In genomic region chr5:21420609-21421008, GRCm38 (mm10) we compare ENCODE assay signal across 12 mouse cellular contexts. TPM values are rescaled to one million over a fixed set of nuclear protein-coding genes. Genes with fewer than 3 reads are reported as not detected.
DNase-seq lines count a peak whose midpoint lies in the region; ATAC-seq and TF ChIP-seq lines count a peak whose summit lies in the region.
"Had no signal": no experiment of that assay in that cellular context is flagged by ENCODE, and none has a peak within 500 bp of the region (broad histone marks: within the 10 kb centered on the region; RNA-seq: fewer than 3 reads in every experiment).

No protein-coding gene starts in this region.

- in situ Hi-C loops in Patski (cut with MboI; ENCODE audit: low pct_unique_long_range_greater_than_20kb), result loop anchor here (5.0 to 25.0 kb wide), 2 partner anchors 158 to 508 kb away; no protein-coding TSS in a partner anchor

- H3K9me3 ChIP-seq in liver, embryonic 11.5 days (ENCODE audit: control insufficient read depth, low read length), result no peaks in the 10 kb centered on the region
- H3K9me3 ChIP-seq: G1E had no signal

- CTCF ChIA-PET in Patski (lab: Charles Lee), result interaction anchor here (0.7 to 1.8 kb wide), 12 partner anchors 9 to 368 kb away, joined by 3 to 6 read pairs (median 3); no protein-coding TSS in a partner anchor

- no peaks in the 10 kb centered on the region for H3K27me3 ChIP-seq in liver, adult 2 months (ENCODE audit: control insufficient read depth, insufficient read depth, low read length)
- H3K27me3 ChIP-seq in liver, embryonic 11.5 days (replicated peaks; ENCODE audit: control insufficient read depth, insufficient read depth, low read length), result no peaks in the 10 kb centered on the region
- H3K27me3 ChIP-seq in Patski, result peaks cover 12% of the 10 kb centered on the region

- H3K27ac ChIP-seq in gastrocnemius, adult 2 months, result no peak overlapping the region
- H3K27ac ChIP-seq in liver, adult 2 months (replicated peaks; ENCODE audit: insufficient read depth, low read depth, low read length), result no peak overlapping the region
- no peak overlapping the region for H3K27ac ChIP-seq in liver, embryonic 11.5 days (ENCODE audit: low read depth, low read length)

- ATAC-seq in liver, embryonic 11.5 days (replicated peaks; ENCODE audit: low FRiP score), result no peak
- no peak for ATAC-seq in Patski
- peak; percentile 46; the same call in 1 of the 2 replicates for ATAC-seq in neutrophil, adult 5-6 weeks (ENCODE audit: extremely low read depth, insufficient number of reproducible peaks, low FRiP score, poor library complexity, severe bottlenecking)
- ATAC-seq: midbrain, embryonic 16.5 days had no signal

- 5% methylated on average over 1 of the region's 1 CpGs for WGBS in liver, adult 2 months
- WGBS in liver, embryonic 11.5 days, result 17% methylated on average over 1 of the region's 1 CpGs

- no peak overlapping the region for H3K9ac ChIP-seq in liver, adult 2 months (ENCODE audit: low read depth, low read length)
- no peak overlapping the region for H3K9ac ChIP-seq in liver, embryonic 11.5 days (ENCODE audit: low read depth, low read length)

- no peak for DNase-seq in gastrocnemius, adult 2 months
- DNase-seq in gastrocnemius, postnatal 25 days, result no peak
- DNase-seq in liver, adult 2 months (ENCODE audit: extremely low read depth, low read depth, low spot score), result peak; percentile 28
- DNase-seq in liver, embryonic 11.5 days (ENCODE audit: low spot score), result no peak
- no peak for DNase-seq in Patski (ENCODE audit: low read depth, low spot score)
- no peak for DNase-seq in ovary, postnatal 36 days (ENCODE audit: low spot score)
- no peak for DNase-seq in yolk sac, embryonic 10.5 days (ENCODE audit: low spot score)
- DNase-seq: left cerebral cortex, postnatal 4 days had no signal

- TF ChIP-seq POLR2A in liver, adult 2 months (IDR thresholded peaks at IDR 0.05; ENCODE audit: extremely low read depth, insufficient read depth, low read length), result no peak

- POLR2A ChIA-PET in Patski (lab: Charles Lee), result interaction anchor here (0.5 to 0.8 kb wide), 2 partner anchors 89 to 195 kb away, joined by 3 to 4 read pairs; no protein-coding TSS in a partner anchor

- no peak overlapping the region for H3K4me2 ChIP-seq in liver, embryonic 11.5 days

- no peaks in the 10 kb centered on the region for H3K79me2 ChIP-seq in liver, adult 2 months (ENCODE audit: control insufficient read depth, insufficient read depth, low read length)

- H3K4me1 ChIP-seq in liver, adult 2 months (ENCODE audit: control insufficient read depth, insufficient read depth, low read length), result 0 out of 2 replicates have a peak, but pooled peaks cover 1% of the 10 kb centered on the region
- H3K4me1 ChIP-seq in liver, embryonic 11.5 days (replicated peaks; ENCODE audit: control insufficient read depth, insufficient read depth, low read length), result no peaks in the 10 kb centered on the region

- H3K4me3 ChIP-seq in gastrocnemius, adult 2 months, result no peak overlapping the region
- no peak overlapping the region for H3K4me3 ChIP-seq in liver, adult 2 months (ENCODE audit: insufficient read depth, low read depth, low read length)
- no peak overlapping the region for H3K4me3 ChIP-seq in liver, embryonic 11.5 days (ENCODE audit: low read depth, low read length)

- intact Hi-C loops in gastrocnemius, adult 2 months (cut with DNase I), result loop anchor here (1.0 kb wide), 2 partner anchors 94 to 155 kb away; no protein-coding TSS in a partner anchor

- peak; percentile 72 for TF ChIP-seq CTCF in gastrocnemius, adult 2 months (IDR thresholded peaks at IDR 0.05)
- TF ChIP-seq CTCF in liver, adult 2 months (IDR thresholded peaks at IDR 0.05; ENCODE audit: low read depth, low read length), result peak; percentile 26
- peak; percentile 32 for TF ChIP-seq CTCF in Patski (IDR thresholded peaks at IDR 0.05)

- H3K36me3 ChIP-seq in liver, adult 2 months (ENCODE audit: control insufficient read depth, insufficient read depth, low read length), result no peaks in the 10 kb centered on the region
- no peaks in the 10 kb centered on the region for H3K36me3 ChIP-seq in liver, embryonic 11.5 days (ENCODE audit: control insufficient read depth, insufficient read depth, low read length)
- H3K36me3 ChIP-seq: G1E had no signal

RNA-seq across cellular contexts. Expression of gene Ccdc146, which starts 3.9 kb away (rescaled TPM):
- 1 to 10 TPM; 3.8 to 4.3 TPM for total RNA-seq in gastrocnemius, adult 2 months (2021)
- total RNA-seq in gastrocnemius, postnatal 25 days (2021), result 1 to 10 TPM; 1.7 to 4.2 TPM
- total RNA-seq in liver, adult 2 months (2014; rRNA removed), result not detected in 2 replicates
- not detected in 2 replicates for polyA plus RNA-seq in liver, adult 2 months (2012; rRNA removed)
- polyA plus RNA-seq in liver, embryonic 11.5 days (2014; fragmentation: Nextera tagmentation; extraction: Ambion mirVana), result not detected in 2 replicates
- polyA plus RNA-seq in Patski (2021), result 0.37 TPM
- total RNA-seq in neutrophil, adult 5-6 weeks (2017), result 15.7 and 17.1 TPM in 2 replicates
- polyA plus RNA-seq: G1E; spleen, adult 2 months had no signal

RNA-seq across cellular contexts. Expression of gene Fam185a, which starts 4.1 kb away (rescaled TPM):
- 10 to 100 TPM in 1 of 2 experiments, 1 to 10 TPM in 1; 9.4 to 11.0 TPM for total RNA-seq in gastrocnemius, adult 2 months (2021)
- 1 to 10 TPM; 8.1 to 8.6 TPM for total RNA-seq in gastrocnemius, postnatal 25 days (2021)
- total RNA-seq in liver, adult 2 months (2014; rRNA removed), result 7.1 and 9.8 TPM in 2 replicates
- 1.7 and 1.8 TPM in 2 replicates for polyA plus RNA-seq in liver, adult 2 months (2012; rRNA removed)
- polyA plus RNA-seq in liver, embryonic 11.5 days (2014; fragmentation: Nextera tagmentation; extraction: Ambion mirVana), result 8.0 and 8.8 TPM in 2 replicates
- polyA plus RNA-seq in Patski (2021), result 10.2 TPM
- total RNA-seq in neutrophil, adult 5-6 weeks (2017), result 7.6 and 8.8 TPM in 2 replicates

RNA-seq across cellular contexts. Expression of gene Fgl2, which starts 48.2 kb away (rescaled TPM):
- total RNA-seq in gastrocnemius, adult 2 months (2021), result 10 to 100 TPM in 1 of 2 experiments, 1 to 10 TPM in 1; 7.8 to 13.8 TPM
- total RNA-seq in gastrocnemius, postnatal 25 days (2021), result 1 to 10 TPM; 6.3 to 7.2 TPM
- 4.5 and 4.8 TPM in 2 replicates for total RNA-seq in liver, adult 2 months (2014; rRNA removed)
- 0.50 and 1.3 TPM in 2 replicates for polyA plus RNA-seq in liver, adult 2 months (2012; rRNA removed)
- polyA plus RNA-seq in liver, embryonic 11.5 days (2014; fragmentation: Nextera tagmentation; extraction: Ambion mirVana), result 1.9 and 2.2 TPM in 2 replicates
- polyA plus RNA-seq in Patski (2021), result not detected
- 727 and 731 TPM in 2 replicates for total RNA-seq in neutrophil, adult 5-6 weeks (2017)

Comparison
In these comparisons a context has a peak if more than half of its experiments do, and no peak if none do; other contexts are left out.
1. RNA of gene Fgl2, which starts 48.2 kb away (total RNA-seq): 727 to 731 TPM in neutrophil, adult 5-6 weeks; 7.8 to 13.8 TPM in gastrocnemius, adult 2 months, 6.3 to 7.2 TPM in gastrocnemius, postnatal 25 days and 4.5 to 4.8 TPM in liver, adult 2 months; every median in the first group is over 10 times any median in the second.
2. Peak in every context shown above with its lines, with median percentiles within 50 percentile points of each other: CTCF ChIP-seq.